Mouse (Mus musculus) adrenal gland, postnatal 25 days (tissue): ENCODE data around the gene Zdhhc22. TPM values are rescaled to one million over a fixed set of nuclear protein-coding genes. Genes with fewer than 3 reads are reported as not detected.

Experiments
- DNase-seq: peaks from one replicate; pipeline ENCODE4 v3.0.0; 2021; ENCODE audit warnings: mixed read lengths
- long read RNA-seq: library from polyadenylated mRNA; stranded (forward); transcript quantifications from one replicate; pipeline ENCODE4 v2.0.0, GENCODE M21; 2021
- total RNA-seq: library from RNA; stranded (reverse); gene quantifications from 2 replicates; pipeline ENCODE4 v1.2.3, GENCODE M21; 2021

The Zdhhc22 gene
- total RNA-seq: 0.86 and 1.9 TPM in 2 replicates
- long read RNA-seq, partial matches to known transcripts: 0 of 1 reads
- long read RNA-seq, other reads (novel, unspliced or antisense): 0 of 1 reads

DNA sequence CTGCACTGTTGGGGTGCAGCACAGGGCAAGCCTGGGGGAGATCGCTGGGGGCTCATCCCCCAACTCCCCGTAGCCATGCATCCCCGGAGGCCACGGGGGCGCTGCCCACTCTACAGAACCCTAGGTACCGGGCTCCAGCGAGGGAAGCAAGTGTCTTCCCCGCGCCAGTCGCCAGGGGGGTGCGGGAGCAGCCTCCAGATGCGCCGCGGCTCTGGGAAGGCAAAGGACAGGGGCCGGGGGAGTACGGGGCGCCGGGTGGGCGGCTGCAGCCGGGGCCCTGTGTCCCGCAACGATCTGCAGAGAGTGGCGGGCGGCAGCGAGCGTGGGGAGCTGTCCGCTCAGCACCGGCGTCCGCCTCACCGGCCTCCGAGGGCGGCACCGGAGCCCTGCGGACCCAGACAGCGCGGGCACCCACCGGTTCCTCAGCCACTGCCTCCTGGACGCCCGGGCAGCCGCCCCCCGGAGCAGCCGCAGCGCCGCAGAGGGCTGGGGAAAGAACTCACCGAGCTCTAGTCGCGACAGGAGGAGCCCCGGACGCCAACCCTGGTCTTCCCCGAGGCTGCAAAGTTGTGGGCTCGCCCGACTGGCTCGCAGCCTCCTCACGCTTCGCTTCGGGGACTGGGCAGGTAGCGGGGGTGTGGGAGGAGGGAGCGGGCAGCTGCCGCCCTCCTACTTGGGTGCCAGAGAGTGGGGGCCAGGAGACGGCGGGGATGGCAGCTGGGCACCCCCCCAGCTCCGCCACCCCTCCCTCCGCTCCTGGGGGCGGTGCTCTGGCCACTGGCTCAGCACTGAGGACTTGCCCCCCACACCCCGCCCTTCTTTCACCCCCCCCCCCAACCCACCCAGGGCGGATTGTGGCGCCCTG, at the start of gene Zdhhc22:
Gene Zdhhc22, minus strand, starts transcription at position 541 of the 865 bp plus-strand sequence.
- peak; percentile 60 for DNase-seq

- DNase-seq: no peak
These were observed 46.4 kb upstream of the Zdhhc22 start for GRCm38 (mm10) chr12:87036631-87037030.

DNA sequence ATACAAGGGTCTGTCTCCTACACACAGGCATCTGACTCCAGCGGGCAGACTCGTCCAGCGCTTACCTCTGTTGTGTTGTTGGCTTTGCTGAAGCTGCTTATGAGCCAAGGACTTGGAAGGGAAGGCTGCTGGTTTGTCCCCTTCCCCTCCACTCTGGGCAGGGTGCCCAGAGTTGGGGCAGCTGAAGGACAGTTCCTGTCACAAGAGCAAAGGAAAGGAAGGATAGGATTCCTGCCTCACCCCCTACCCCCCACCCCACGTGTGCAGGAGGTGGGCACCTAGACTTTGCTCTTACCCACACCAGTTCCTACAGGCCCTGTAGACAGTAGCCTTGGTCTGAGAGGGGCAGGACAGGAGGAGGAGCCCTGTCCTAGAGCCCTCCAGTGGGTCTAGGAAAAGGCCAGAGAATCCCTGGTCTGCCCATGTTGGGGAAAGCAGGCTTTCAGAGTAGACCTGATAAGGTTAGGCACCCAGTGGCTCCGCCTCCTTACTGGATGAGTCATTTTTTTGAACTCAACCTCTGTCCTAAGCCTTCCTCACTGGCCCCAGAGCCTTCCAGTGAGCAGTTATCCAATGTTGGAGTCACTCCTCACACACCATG, 41.0 kb upstream of the Zdhhc22 start:
- DNase-seq: peak; percentile 14

DNA sequence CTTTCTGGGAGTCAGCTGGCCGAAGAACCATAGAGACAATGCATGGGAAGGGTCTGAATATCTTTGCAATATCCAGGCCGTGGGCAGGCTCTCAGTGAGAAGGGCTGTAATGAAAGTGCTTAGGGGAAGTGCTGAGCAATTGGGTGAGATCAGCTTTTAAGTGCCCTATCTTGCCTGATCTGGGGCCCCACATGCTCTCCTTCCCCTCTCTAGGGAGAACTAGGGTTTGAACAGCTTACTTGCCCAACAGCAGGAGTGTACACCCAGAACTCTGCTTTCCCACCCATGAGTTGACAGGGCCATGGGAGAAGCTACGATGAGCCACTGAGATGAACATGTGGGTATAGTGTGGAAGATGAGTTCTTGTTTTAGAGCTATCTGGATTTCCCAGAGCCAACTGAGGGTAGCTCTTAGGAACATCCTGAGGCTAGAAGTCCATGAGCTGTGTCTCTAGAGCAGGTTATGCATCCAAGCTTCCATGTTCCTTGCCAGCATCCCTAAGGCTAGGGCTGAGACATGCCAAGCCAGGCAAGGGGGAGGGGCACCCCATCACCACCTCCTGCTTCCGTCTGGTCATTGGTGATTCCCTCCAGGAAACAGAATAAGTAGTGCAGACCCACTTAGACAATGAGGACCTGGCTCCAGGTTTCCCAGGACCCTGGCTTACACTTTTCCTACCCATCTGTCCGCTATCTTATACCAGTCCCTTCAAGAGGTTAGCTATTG, 39.2 kb upstream of the Zdhhc22 start:
- no peak for DNase-seq

GRCm38 (mm10) chr12:87028068-87028467, 37.8 kb upstream of the Zdhhc22 start:
- no peak for DNase-seq

DNA sequence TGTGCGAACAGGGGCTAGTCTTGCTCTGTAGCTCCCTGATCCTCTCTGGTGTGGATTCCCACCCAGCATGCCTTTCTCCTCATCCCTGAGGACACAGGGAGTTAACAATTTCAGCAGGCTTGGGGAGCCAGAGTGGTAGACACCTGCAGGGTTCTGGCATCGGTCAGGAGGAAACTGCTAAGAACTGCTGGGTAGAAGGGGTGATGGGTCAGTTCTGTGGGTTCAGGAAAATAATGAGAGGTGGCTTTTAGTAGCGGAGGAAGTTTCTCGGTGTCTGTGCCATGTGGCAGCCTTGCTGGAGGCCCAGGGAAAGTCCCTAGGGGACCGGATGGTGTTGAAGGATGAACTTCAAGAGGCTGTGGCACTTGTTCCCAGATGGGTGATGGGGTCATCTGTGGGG, 37.2 kb upstream of the Zdhhc22 start:
- no peak for DNase-seq

DNA sequence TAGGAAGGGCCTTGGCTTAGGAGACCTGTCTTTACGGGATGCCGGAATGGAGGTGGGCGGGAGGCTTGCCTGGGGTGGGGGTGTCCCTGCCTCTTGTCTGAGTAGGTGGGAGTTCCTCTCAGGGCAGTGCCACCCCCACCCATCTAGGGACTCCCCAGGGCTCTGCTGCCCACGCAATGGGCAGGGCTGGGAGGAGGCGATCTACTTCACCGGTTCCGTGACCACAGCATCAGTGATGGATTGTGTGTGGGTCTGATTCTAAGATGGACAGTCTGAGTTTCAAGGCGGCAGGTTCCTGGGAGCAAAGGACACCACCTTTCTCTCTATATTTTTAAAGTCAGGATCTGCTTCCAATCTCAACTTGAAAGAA, 36.6 kb upstream of the Zdhhc22 start:
- no peak for DNase-seq

DNA sequence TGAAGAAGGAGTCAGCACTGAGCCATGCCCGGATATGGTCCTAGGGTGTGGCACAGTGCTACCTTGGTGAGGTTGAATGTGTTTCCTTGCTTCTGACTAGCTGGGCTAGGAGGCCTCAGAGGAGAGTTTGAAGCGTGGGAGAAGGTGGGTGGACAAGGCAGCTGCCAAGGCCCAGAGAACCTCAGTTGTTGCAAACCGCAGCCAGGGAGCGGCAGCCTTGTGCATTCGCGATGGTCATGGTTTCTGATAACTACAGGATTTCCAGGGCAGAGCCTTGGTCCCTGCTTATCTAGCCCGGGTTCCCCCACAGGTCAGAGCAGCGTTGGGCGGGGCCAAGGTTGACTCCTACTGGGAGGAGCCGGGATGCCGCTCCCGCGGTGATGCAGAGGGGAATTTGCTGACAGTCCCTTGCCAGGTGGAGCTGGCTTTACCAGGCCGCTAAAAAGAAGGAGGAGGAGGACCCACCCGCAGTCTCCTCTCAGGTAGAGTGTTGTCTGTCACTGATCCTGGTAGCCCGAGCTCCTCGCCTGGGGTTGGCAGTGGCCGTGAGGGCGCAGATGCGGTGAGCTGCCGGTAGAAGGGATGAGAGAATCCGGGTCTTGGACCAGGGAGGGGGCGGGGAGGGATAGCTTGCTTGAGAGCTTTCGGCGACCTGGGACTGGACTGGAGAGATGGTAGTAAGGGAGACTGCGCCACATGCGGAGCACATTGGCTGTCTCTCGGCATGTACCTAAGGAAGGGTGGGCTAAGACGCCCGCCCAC, 36.1 kb upstream of the Zdhhc22 start:
- peak; percentile 33 for DNase-seq

DNA sequence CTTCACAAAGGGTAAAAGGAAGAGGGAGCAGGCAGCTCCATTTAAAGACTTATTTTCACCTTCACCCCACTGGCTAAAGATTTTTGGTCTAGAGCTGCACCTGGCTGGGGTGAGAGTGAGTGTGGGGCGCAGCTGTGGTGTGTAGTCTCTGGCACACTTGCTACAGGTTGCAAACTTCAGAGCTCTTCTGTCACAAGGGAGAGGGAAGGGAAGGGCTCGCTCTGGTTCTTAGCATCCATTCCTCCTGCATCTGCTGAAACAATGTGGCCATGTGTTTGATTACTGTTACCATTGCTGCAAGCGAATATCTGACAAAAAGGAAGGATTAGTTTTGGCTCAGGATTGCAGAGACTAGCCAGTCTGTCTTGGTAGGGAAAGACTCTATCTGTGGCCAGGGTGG, 33.2 kb upstream of the Zdhhc22 start:
- no peak for DNase-seq

- no peak for DNase-seq
These were observed 31.8 kb upstream of the Zdhhc22 start for GRCm38 (mm10) chr12:87022006-87022405.

GRCm38 (mm10) chr12:87021040-87021439, 30.8 kb upstream of the Zdhhc22 start, which contains the start of gene Tmem63c:
Gene Tmem63c, plus strand, starts transcription at chr12:87021340.
- DNase-seq: no peak

DNA sequence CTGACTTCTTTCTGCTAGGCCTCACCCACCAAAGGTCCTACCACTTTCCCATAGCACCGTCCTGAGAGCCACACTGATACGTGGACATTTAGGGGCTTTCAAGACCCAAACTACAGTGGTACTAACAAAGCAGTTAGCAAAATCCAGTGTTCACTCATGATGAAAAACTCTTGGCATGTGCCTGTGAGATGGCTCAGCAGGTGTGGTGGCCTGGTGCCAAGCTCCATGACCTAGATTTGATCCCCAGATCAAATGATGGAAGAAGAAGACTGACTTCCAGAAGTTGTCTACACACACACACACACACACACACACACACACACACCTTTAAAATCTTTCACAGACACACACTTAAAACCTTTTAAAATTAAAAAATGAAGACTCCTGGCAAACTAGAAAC, 28.5 kb upstream of the Zdhhc22 start:
- no peak for DNase-seq

- DNase-seq: peak; percentile 32
These were observed 26.8 kb upstream of the Zdhhc22 start for GRCm38 (mm10) chr12:87017041-87017440.

DNA sequence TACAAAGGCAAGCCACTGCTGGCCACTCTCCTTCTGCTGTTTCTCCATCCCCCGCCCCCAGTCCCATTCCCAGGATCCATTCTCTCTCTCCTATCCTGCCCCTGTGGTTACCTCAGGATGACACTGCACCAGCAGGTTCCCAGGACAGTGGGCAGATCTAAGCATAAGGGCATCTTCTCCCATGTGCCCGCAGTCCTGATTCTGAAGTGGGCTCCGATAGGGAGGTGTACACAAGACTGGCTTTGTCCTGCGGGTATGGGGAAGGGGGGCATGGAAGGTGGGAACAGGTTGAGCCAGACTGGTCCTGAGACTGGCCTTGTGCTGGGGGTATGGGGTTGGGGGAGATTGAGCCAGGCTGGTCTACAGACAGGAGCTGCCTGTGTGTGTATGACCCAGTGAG, 14.4 kb upstream of the Zdhhc22 start:
- no peak for DNase-seq

- no peak for DNase-seq
These were observed 13.4 kb upstream of the Zdhhc22 start for GRCm38 (mm10) chr12:87003606-87004005.

DNA sequence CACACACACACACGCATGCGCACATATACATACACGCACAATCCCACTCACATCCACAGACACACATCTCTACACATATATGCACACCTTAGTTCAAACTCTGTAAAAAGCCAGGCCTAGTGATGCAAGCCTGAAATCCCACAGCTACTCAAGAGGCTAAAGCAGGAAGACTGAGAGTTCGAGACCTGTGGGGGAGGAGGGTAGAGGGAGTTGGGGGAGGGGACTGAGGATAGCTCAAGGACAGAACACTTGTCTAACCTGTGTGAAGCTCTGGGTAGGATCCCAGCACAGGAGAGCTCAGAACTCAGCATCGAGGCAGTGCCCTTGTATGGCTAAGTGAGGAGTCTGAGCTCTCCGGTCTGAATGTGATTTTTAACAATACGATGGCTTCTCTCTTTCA, 12.6 kb upstream of the Zdhhc22 start:
- no peak for DNase-seq

DNA sequence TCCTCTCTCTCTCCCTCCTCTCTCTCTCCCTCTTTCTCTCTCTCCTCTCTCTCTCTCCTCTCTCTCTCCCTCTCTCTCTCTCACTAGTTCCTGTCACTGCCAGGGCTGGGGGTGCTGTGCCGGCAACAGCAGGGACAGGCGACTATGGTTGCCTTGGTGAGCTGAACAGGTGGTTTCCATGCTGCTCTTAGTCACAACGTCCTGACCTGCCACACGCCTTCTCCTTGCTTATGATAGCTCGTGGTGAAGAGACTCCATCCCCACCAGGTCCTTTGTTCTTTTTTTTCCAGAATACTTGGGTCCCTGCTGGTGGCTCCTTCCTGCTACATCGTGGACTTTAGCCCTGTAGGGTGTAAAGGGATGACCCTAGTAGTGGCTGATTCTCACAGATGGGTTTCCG, 12.0 kb upstream of the Zdhhc22 start:
- DNase-seq: no peak

DNA sequence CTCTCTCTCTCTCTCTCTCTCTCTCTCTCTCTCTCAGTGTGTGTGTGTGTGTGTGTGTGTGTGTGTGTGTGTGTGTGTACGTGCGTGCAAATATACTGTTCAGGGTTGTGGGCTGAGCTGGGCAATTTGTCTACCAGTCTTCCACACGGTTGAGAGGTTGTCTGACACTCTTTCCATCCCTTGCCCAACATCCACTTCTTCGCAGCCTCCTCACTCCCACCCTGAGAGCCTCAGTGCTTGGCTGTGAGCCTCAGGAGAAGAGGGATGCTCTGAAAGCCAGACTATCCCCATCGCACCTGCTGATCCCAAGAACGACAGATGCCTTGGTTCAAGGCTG, 10.6 kb upstream of the Zdhhc22 start:
- no peak for DNase-seq

GRCm38 (mm10) chr12:87000151-87000839, 10.1 kb upstream of the Zdhhc22 start:
- no peak for DNase-seq

DNA sequence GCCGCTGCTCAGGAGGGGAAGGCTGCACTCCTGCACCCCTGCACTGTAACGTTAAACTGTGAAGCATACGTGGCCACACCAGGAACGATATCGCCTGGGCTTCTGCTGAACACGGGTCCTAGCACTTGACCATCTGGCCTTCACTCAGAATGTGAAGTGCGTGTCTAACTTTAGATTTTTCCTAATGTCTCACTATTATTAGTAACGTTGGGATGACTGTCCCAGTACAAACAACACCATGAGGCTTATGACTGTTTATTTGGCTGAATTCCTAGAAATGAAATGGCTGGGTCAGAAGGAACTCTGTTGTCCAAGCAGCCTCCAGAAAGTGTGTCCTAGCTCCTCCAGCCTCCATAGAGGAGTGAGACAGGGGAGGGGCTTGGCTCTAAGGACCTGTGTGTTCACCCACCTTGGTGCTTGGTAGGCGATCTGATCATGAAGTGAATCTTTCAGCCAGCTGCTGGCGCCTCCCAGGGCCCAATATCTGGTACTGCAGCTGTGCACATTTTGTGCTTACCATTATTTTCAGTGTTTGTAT, 9.1 kb upstream of the Zdhhc22 start:
- no peak for DNase-seq

DNA sequence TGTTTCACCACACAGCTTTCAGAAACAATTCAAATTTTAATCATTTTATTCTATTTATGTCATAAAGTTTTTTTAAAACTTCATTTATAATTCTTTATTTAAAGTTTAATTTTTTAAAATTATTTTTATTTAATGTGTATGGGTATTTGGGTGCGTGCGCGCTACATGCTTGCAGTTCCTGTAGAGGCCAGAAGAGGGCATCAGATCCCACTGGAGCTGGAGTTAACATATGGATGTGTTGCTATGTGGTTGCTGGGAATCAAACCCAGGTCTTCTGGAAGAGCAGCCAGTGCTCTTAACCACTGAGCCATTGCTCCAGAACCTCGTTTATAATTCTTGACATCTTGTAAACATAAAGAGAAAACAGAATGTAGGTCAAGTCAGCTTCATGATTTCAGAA, 8.5 kb upstream of the Zdhhc22 start:
- no peak for DNase-seq
